Mouse (Mus musculus) cerebellum, adult 2 months (tissue): Measurements from ENCODE around the gene Cilp2.

ENCODE experiments used
- CTCF ChIP-seq: fragments of 200-500 bp; IDR thresholded peaks from 2 replicates; pipeline ENCODE4 v1.5.1; 2011; ENCODE audit warnings: low read depth, mild to moderate bottlenecking, control low read depth, low read length, moderate library complexity, borderline replicate concordance; ENCODE audit not compliant: insufficient read depth
- POLR2A ChIP-seq: fragments of 200-500 bp; IDR thresholded peaks from 2 replicates; pipeline ENCODE4 v1.6.1; 2011; ENCODE audit warnings: low read length, control low read depth, borderline replicate concordance; ENCODE audit not compliant: insufficient read depth

- TF ChIP-seq POLR2A (no peak), CTCF (no peak)
Observed at GRCm38 (mm10) chr8:69837057-69837682, 50.3 kb downstream of the Cilp2 start.
